17 mouse cellular contexts compared by ENCODE assay signal in the genomic region with DNA sequence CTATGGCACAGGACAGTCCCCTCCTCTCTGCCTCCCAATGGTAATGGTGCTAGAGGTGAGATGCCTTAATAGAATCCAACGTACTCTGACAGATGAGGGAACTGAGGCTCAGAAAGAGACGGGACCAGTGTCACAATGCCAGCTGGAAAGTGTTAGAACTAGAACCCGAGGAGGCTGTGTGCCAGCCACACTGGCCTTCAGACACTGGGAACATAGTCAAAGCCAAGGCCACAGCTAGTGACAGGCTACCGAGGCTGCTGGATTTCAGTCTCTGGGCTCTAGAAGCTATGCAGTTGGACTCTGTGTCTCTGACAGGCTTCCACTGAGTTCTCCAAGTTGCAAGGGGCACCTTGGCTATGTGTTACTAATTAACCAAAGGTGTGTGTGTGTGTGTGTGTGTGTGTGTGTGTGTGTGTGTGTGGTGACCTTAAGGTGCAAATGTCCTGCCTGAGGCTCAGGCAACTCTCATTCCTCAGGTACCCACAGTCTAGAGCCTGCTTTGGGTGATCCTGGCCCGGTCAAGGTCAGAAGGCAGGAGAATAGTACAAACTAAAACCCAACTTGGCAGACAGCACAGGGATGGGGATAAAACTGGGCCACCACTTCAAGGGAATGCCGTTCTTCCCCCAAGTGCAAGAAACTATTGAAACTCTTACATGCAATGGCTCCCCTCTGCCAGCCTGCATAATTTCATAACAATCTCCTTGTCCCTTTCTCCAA. TPM values are rescaled to one million over a fixed set of nuclear protein-coding genes. Genes with fewer than 3 reads are reported as not detected.
DNase-seq lines count a peak whose midpoint lies in the region; ATAC-seq lines count a peak whose summit lies in the region.
"Had no signal": no experiment of that assay in that cellular context is flagged by ENCODE, and none has a peak within 500 bp of the region (broad histone marks: within the 10 kb centered on the region; RNA-seq: fewer than 3 reads in every experiment).

No protein-coding gene starts in this region.

- peaks cover 48% of the 10 kb centered on the region for H3K27me3 ChIP-seq in hindbrain, embryonic 13.5 days

- H3K4me3 ChIP-seq in hindbrain, embryonic 13.5 days, result no peak overlapping the region
- H3K4me3 ChIP-seq: heart, embryonic 10.5 days; hindbrain, embryonic 15.5 days; limb, embryonic 15.5 days; lung, embryonic 15.5 days; neural tube, embryonic 12.5 days had no signal

- H3K4me2 ChIP-seq in hindbrain, embryonic 13.5 days, result no peak overlapping the region
- H3K4me2 ChIP-seq: hindbrain, embryonic 15.5 days; limb, embryonic 15.5 days; lung, embryonic 15.5 days; neural tube, embryonic 12.5 days had no signal

- no peaks in the 10 kb centered on the region for H3K9me3 ChIP-seq in hindbrain, embryonic 13.5 days
- H3K9me3 ChIP-seq: heart, embryonic 10.5 days; hindbrain, embryonic 15.5 days; limb, embryonic 15.5 days; lung, embryonic 15.5 days; neural tube, embryonic 12.5 days had no signal

- H3K36me3 ChIP-seq in hindbrain, embryonic 13.5 days, result no peaks in the 10 kb centered on the region
- H3K36me3 ChIP-seq: heart, embryonic 10.5 days; hindbrain, embryonic 15.5 days; limb, embryonic 15.5 days; lung, embryonic 15.5 days; neural tube, embryonic 12.5 days had no signal

- peak; percentile 8 for DNase-seq in adipocyte (ENCODE audit: low spot score)
- DNase-seq in adrenal gland, postnatal 10 days, result peak; percentile 61
- DNase-seq in kidney, adult 8-10 months, result peak; percentile 80 to 88
- peak; percentile 63 to 72 for DNase-seq in kidney, postnatal 4 days
- no peak for DNase-seq in testis, postnatal 14 days (ENCODE audit: low spot score)
- DNase-seq: cerebellum, adult 11 months; cerebellum, postnatal 36 days; gastrocnemius, postnatal 14 days; heart, postnatal 14 days; thymus, postnatal 36 days had no signal

- no peak overlapping the region for H3K27ac ChIP-seq in hindbrain, embryonic 13.5 days
- H3K27ac ChIP-seq: heart, embryonic 10.5 days; hindbrain, embryonic 15.5 days; limb, embryonic 15.5 days; lung, embryonic 15.5 days; neural tube, embryonic 12.5 days had no signal

- no peak overlapping the region for H3K9ac ChIP-seq in hindbrain, embryonic 13.5 days
- H3K9ac ChIP-seq: hindbrain, embryonic 15.5 days; limb, embryonic 15.5 days; lung, embryonic 15.5 days; neural tube, embryonic 12.5 days had no signal

- 89% methylated on average over 6 of the region's 6 CpGs for WGBS in hindbrain, embryonic 13.5 days

- ATAC-seq in inflammation-experienced regulatory T-cells, adult 6 months, result no peak
- ATAC-seq in hindbrain, embryonic 13.5 days (ENCODE audit: low FRiP score), result no peak

- H3K4me1 ChIP-seq in hindbrain, embryonic 13.5 days (replicated peaks), result peaks cover 11% of the 10 kb centered on the region

RNA-seq across cellular contexts. Expression of gene Paqr5, which starts 3.5 kb away (rescaled TPM):
- under 1 TPM; 0.48 to 0.51 TPM for total RNA-seq in adrenal gland, postnatal 10 days (2021)
- polyA plus RNA-seq in inflammation-experienced regulatory T-cells, adult 6 months (2017; shearing (Covaris generic)), result under 1 TPM; 0.10 to 0.23 (median 0.22) TPM
- polyA plus RNA-seq in hindbrain, embryonic 13.5 days (2015; fragmentation: Nextera tagmentation; extraction: Ambion mirVana), result 0.36 and 0.38 TPM in 2 replicates
- total RNA-seq: heart, postnatal 14 days had no signal
